Mouse (Mus musculus) retina, postnatal 1 day (tissue): ENCODE measurements around the gene Aqr.

Experiments
- DNase-seq: peaks from one replicate; pipeline ENCODE4 v3.0.0-alpha.2; 2012

The Aqr gene

GRCm38 (mm10) chr2:114133355-114133754 is 53.5 kb downstream of the Aqr start:
- no peak for DNase-seq

- DNase-seq, result no peak
Observed at GRCm38 (mm10) chr2:114130657-114131056, 56.2 kb downstream of the Aqr start.

- no peak for DNase-seq
Observed at GRCm38 (mm10) chr2:114123304-114123703, 63.5 kb downstream of the Aqr start.

- DNase-seq, result no peak
Observed at GRCm38 (mm10) chr2:114119451-114119850, 67.4 kb downstream of the Aqr start.

- DNase-seq, result no peak
Observed at GRCm38 (mm10) chr2:114117665-114118064, 69.2 kb downstream of the Aqr start.

- DNase-seq, result no peak
Observed at GRCm38 (mm10) chr2:114117235-114117634, 69.6 kb downstream of the Aqr start.

- DNase-seq, result no peak
Observed at GRCm38 (mm10) chr2:114115563-114115962, 71.3 kb downstream of the Aqr start.

GRCm38 (mm10) chr2:114107288-114108278 is 79.2 kb downstream of the Aqr start:
- peak; percentile 77 for DNase-seq

GRCm38 (mm10) chr2:114106383-114106782 is 80.4 kb downstream of the Aqr start:
- DNase-seq, result no peak

- no peak for DNase-seq
Observed at GRCm38 (mm10) chr2:114102471-114102870, 84.4 kb downstream of the Aqr start.

- no peak for DNase-seq
Observed at GRCm38 (mm10) chr2:114100834-114101233, 86.0 kb downstream of the Aqr start.

- no peak for DNase-seq
Observed at GRCm38 (mm10) chr2:114099816-114100215, 87.0 kb downstream of the Aqr start.

- no peak for DNase-seq
Observed at GRCm38 (mm10) chr2:114099109-114099508, 87.7 kb downstream of the Aqr start.

GRCm38 (mm10) chr2:114097627-114098026 is 89.2 kb downstream of the Aqr start:
- DNase-seq, result no peak

GRCm38 (mm10) chr2:114096570-114096969 is 90.3 kb downstream of the Aqr start:
- no peak for DNase-seq

- no peak for DNase-seq
Observed at GRCm38 (mm10) chr2:114095348-114095747, 91.5 kb downstream of the Aqr start.

- no peak for DNase-seq
Observed at GRCm38 (mm10) chr2:114094696-114095095, 92.1 kb downstream of the Aqr start.

GRCm38 (mm10) chr2:114093577-114093976 is 93.2 kb downstream of the Aqr start:
- peak; percentile 28 for DNase-seq

GRCm38 (mm10) chr2:114089862-114090261 is 97.0 kb downstream of the Aqr start:
- peak; percentile 66 for DNase-seq

- peak; percentile 75 for DNase-seq
Observed at GRCm38 (mm10) chr2:114087271-114087670, 99.6 kb downstream of the Aqr start.

GRCm38 (mm10) chr2:114071876-114072275 is 114.9 kb downstream of the Aqr start:
- no peak for DNase-seq

GRCm38 (mm10) chr2:114066226-114066625 is 120.6 kb downstream of the Aqr start:
- no peak for DNase-seq

GRCm38 (mm10) chr2:114064004-114064403 is 122.8 kb downstream of the Aqr start:
- no peak for DNase-seq

- no peak for DNase-seq
Observed at GRCm38 (mm10) chr2:114060071-114060591, 126.7 kb downstream of the Aqr start.
